Mouse (Mus musculus) neural tube, embryonic 15.5 days (tissue): ENCODE data around the gene Tectb. TPM values are rescaled to one million over a fixed set of nuclear protein-coding genes. Genes with fewer than 3 reads are reported as not detected.

ENCODE experiments used
- ATAC-seq: fragments of 200-750 bp; cut with Nextera tagmentation; 2 replicates; pipeline ENCODE4 v1.8.0; 2017; ENCODE audit warnings: mild to moderate bottlenecking, moderate TSS enrichment, moderate library complexity; ENCODE audit not compliant: low FRiP score
- H3K27ac ChIP-seq: fragments of 300-500 bp; sonication (generic); replicated peaks from 2 replicates; pipeline ENCODE4 v1.5.1; 2015; ENCODE audit warnings: mild to moderate bottlenecking, inconsistent platforms
- H3K27me3 ChIP-seq: fragments of 300-500 bp; sonication (generic); replicated peaks from 2 replicates; pipeline ENCODE4 v1.6.1; 2015; ENCODE audit warnings: inconsistent platforms
- H3K36me3 ChIP-seq: fragments of 300-500 bp; sonication (generic); 2 replicates; pipeline ENCODE4 v1.6.1; 2015; ENCODE audit warnings: inconsistent platforms
- H3K4me1 ChIP-seq: fragments of 300-500 bp; sonication (generic); 2 replicates; pipeline ENCODE4 v1.6.1; 2015; ENCODE audit warnings: inconsistent platforms
- H3K4me2 ChIP-seq: fragments of 300-500 bp; sonication (generic); 2 replicates; pipeline ENCODE4 v1.6.1; 2015; ENCODE audit warnings: inconsistent platforms, mild to moderate bottlenecking, moderate library complexity
- H3K4me3 ChIP-seq: fragments of 300-500 bp; sonication (generic); replicated peaks from 2 replicates; pipeline ENCODE4 v1.5.1; 2015; ENCODE audit warnings: mild to moderate bottlenecking, inconsistent platforms
- H3K9ac ChIP-seq: fragments of 300-500 bp; sonication (generic); replicated peaks from 2 replicates; pipeline ENCODE4 v1.6.1; 2015; ENCODE audit warnings: mild to moderate bottlenecking, inconsistent platforms
- H3K9me3 ChIP-seq: fragments of 300-500 bp; sonication (generic); replicated peaks from 2 replicates; pipeline ENCODE4 v1.6.1; 2016; ENCODE audit warnings: inconsistent platforms
- WGBS: fragments of 180-500 bp; shearing (Covaris S2); methylation state at CpG from one replicate; pipeline ENCODE4 v1.1.7; 2015; ENCODE audit warnings: mixed read lengths; 5-methylcytosine and 5-hydroxymethylcytosine counted together
- polyA plus RNA-seq: library from polyadenylated mRNA; unstranded; fragments of >200 nt; fragmentation: Nextera tagmentation; extraction: Ambion mirVana; gene quantifications from 2 replicates; pipeline ENCODE4 v1.2.1, GENCODE M21; 2015

The Tectb gene
- polyA plus RNA-seq, 1 experiment from 2014 or later = not detected

DNA sequence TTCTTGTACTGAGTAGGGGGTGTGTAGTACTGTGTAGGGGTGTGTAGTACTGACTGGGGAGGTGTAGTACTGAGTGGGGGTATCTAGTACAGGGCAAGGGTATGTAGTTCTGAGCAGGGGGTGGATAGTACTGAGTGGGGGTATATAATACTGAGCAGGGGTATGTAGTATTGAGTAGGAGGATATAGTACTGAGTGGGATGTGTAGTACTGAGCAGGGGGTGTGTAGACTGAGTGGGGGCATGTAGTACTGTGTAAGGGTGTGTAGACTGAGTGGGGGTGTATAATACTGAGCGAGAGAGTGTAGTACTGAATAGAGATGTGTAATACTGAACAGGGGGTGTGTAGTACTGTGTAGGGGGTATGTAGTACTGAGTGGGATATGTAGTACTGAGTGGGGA is 31.2 kb downstream of the Tectb start:
- ATAC-seq = no peak
- Histone ChIP-seq H3K27me3 (no peaks in the 10 kb centered on the region), H3K4me2 (no peak overlapping the region), H3K9me3 (no peaks in the 10 kb centered on the region), H3K27ac (no peak overlapping the region), H3K9ac (no peak overlapping the region), H3K4me1 (no peaks in the 10 kb centered on the region), H3K4me3 (no peak overlapping the region), H3K36me3 (no peaks in the 10 kb centered on the region)
- WGBS = 94% methylated on average over 1 of the region's 1 CpGs

DNA sequence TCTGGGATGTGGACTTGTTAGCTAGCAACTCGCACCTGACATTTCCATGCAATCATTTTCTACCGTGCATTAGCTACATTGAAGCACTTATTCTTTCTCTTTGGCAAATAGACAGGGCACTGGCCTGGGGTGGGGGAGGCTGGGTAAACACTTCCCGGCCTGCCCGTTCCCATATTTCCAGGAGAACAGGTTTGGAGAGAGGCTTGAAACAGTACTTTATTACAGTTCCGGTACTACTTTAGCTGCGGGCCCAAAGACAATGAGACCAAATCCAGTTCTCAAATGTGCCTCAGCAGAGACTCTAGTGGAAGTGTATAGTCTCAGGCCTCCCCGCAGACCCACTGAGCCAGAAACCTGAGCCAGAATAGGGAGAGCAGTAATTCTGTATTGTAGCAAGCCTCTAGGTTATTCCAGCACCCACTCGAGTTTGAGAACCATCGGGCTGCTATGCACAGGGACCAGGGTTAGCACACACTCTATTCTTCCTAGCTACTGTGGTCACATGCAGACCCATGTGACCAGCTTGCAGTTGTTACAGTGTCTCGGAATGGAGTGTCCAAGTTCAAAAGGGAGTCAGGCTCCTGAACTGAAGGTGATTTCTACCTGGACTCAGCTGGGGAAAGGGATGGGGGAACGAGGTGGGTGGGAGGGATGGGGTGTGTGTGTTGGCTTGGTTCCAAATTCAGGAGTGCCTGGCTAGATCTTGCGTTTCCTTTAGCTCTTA is 33.2 kb downstream of the Tectb start:
- Histone ChIP-seq H3K4me2 (no peak overlapping the region), H3K27ac (no peak overlapping the region), H3K27me3 (no peaks in the 10 kb centered on the region), H3K4me3 (no peak overlapping the region), H3K9me3 (no peaks in the 10 kb centered on the region), H3K9ac (no peak overlapping the region), H3K36me3 (no peaks in the 10 kb centered on the region), H3K4me1 (peaks cover 3% of the 10 kb centered on the region)
- ATAC-seq = no peak
- 83% methylated on average over 12 of the region's 12 CpGs for WGBS

DNA sequence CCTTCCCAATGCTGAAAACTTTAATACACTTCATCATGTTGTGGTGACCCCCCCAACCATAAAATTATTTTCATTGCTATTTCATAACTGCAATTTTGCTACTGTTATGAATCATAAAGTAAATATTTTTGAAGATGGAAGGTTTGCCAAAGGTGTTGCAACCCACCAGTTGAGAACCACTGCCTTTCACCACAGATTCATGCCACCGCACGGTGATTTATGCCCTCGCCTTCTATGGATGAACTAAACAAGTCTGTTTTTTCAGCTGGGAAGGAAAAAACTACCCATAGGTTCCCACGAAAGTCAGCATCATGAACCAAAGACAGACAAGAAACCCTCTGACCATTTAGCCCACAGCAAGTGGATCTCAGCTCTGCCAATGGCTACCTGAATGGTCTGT is 36.3 kb downstream of the Tectb start:
- no peak for ATAC-seq
- Histone ChIP-seq H3K9me3 (no peaks in the 10 kb centered on the region), H3K36me3 (no peaks in the 10 kb centered on the region), H3K4me3 (no peak overlapping the region), H3K27ac (no peak overlapping the region), H3K27me3 (no peaks in the 10 kb centered on the region), H3K9ac (no peak overlapping the region), H3K4me2 (no peak overlapping the region), H3K4me1 (peaks cover 7% of the 10 kb centered on the region)
- WGBS = 91% methylated on average over 4 of the region's 4 CpGs

DNA sequence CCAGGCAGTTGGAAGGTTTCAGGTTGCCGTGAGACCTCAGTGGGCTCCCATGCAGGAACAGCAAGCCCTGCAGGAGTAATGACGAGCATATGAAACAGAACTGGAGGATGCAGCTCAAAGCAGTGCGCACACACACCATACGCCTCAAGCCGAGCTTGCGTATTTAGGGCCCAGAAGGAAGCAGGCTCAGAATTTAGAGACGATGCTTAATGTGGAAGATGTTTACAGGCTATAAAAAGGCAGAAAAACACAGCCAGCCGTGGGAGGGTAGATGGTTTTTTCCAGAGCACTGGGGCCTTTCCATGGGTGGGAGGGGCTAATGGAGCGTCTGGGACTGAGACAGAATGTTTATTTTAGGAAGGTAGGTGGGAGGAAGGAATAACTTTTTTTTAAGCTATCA is 36.8 kb downstream of the Tectb start:
- no peaks in the 10 kb centered on the region for H3K36me3 ChIP-seq
- H3K27ac ChIP-seq = no peak overlapping the region
- ATAC-seq = no peak
- no peaks in the 10 kb centered on the region for H3K9me3 ChIP-seq
- no peaks in the 10 kb centered on the region for H3K27me3 ChIP-seq
- 77% methylated on average over 9 of the region's 9 CpGs for WGBS
- no peak overlapping the region for H3K4me3 ChIP-seq
- H3K4me1 ChIP-seq = peaks cover 7% of the 10 kb centered on the region
- H3K4me2 ChIP-seq = no peak overlapping the region
- no peak overlapping the region for H3K9ac ChIP-seq

DNA sequence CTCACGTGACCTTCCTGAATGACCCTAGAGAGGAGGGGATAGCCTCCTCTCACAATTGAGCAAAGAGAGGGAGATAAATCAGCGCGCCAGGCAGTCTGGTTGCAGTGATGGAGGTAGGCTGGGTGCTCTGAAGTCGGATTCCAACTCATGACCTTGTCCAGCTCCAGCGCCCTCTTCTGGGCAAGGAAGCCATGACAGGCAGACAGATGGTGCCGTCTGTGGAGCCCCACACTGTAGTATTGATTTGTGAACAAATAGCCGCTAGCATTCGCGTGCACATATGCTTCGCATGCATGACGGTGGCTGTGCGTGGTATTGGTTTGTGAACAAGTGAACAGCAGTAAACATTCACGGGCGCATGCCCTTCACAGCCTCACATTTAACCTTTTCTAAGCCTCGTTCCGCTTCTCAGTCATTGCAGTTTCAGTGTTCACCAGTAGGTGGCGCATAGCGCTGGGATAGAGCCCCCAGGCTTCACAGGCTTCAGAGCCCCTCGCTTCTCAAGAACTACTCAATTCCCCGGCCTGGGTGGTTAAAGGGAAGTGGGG is 37.7 kb downstream of the Tectb start:
- H3K9ac ChIP-seq = peak overlapping the region; percentile 56

DNA sequence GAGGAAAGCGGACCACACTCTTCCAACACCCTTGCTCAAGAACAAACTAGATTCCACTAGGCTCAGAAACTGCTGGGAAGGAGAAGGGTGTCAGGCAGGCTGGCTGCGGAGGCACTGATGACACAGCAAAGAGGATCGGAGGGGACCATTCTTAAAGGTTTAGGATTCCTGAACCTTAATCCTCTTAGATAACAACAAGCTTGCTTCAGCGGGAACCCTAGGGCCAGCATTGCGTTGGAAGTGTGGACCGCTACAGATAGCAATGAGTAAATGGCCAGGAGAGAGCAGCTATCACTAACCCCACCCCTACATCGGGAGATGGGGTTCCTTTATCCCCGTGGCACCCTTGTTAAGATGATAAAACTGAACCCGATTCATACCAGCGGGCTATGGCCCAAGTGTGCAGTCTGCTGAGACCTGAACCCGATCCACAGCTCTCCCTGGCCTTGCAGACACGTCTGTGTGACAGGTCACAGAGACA is 38.2 kb downstream of the Tectb start:
- Histone ChIP-seq H3K9ac (peak overlapping the region; percentile 56), H3K36me3 (no peaks in the 10 kb centered on the region), H3K4me3 (peak overlapping the region; percentile 45), H3K4me1 (peaks cover 7% of the 10 kb centered on the region), H3K4me2 (peak overlapping the region; percentile 67), H3K9me3 (no peaks in the 10 kb centered on the region), H3K27me3 (no peaks in the 10 kb centered on the region), H3K27ac (no peak overlapping the region)
- WGBS = 30% methylated on average over 12 of the region's 12 CpGs
- ATAC-seq = peak; percentile 30; the same call in 1 of the 2 replicates

More for the DNA sequence above, 37.7 kb downstream of the Tectb start:
- Histone ChIP-seq H3K4me1 (peaks cover 7% of the 10 kb centered on the region), H3K4me3 (peak overlapping the region; percentile 45), H3K4me2 (peak overlapping the region; percentile 67), H3K9me3 (no peaks in the 10 kb centered on the region), H3K27ac (no peak overlapping the region; the same call in 1 of the 2 replicates), H3K36me3 (no peaks in the 10 kb centered on the region), H3K27me3 (no peaks in the 10 kb centered on the region)
- 4% methylated on average over 20 of the region's 20 CpGs for WGBS
- peak; percentile 88 for ATAC-seq

DNA sequence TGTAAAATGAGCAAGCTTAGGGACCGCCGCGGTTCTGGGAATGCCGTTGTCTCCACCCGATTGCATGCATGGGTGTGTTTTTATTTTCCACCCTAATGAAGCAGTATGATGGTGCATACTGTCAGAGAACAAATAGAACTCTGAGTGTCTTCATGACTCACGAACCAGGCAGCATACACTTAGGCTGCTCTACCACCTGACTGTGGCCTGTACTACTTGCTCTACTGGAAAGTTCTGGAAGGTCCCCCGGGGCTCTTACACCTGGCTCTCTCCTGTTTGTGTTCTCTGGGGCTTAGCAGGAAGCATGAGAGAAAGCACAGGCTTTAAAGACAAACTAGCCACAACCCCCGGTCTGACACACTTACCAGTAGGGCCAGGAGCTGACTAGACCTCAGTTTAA is 38.8 kb downstream of the Tectb start:
- H3K4me1 ChIP-seq = peaks cover 7% of the 10 kb centered on the region
- H3K9me3 ChIP-seq = no peaks in the 10 kb centered on the region
- 80% methylated on average over 8 of the region's 8 CpGs for WGBS
- no peaks in the 10 kb centered on the region for H3K36me3 ChIP-seq
- no peak overlapping the region for H3K4me3 ChIP-seq
- no peak overlapping the region for H3K27ac ChIP-seq
- H3K9ac ChIP-seq = no peak overlapping the region
- ATAC-seq = no peak
- no peaks in the 10 kb centered on the region for H3K27me3 ChIP-seq
- H3K4me2 ChIP-seq = no peak overlapping the region

DNA sequence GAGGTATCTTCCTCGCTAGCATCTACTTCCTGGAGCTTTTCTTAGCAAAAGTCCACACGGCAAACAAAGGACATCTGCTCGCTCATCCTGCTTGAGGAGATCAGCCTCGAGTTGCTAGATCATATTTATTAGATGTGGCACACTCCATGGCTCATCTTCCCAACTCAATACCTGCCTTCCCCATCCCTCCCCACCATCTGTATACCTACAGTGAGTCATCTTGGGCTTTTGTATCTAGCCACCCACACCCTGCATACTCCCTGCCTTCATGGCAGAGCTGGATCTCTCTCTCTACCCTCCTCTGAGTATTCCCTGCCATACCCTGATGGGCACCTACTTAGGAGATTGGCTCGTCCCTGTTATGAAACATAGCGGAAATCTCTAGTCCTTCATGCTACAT is 40.7 kb downstream of the Tectb start:
- H3K9me3 ChIP-seq = no peaks in the 10 kb centered on the region
- no peak overlapping the region for H3K9ac ChIP-seq
- H3K4me1 ChIP-seq = peaks cover 7% of the 10 kb centered on the region
- no peaks in the 10 kb centered on the region for H3K36me3 ChIP-seq
- no peak overlapping the region for H3K4me3 ChIP-seq
- no peaks in the 10 kb centered on the region for H3K27me3 ChIP-seq
- no peak for ATAC-seq
- WGBS = 88% methylated on average over 6 of the region's 6 CpGs
- no peak overlapping the region for H3K27ac ChIP-seq
- no peak overlapping the region for H3K4me2 ChIP-seq

DNA sequence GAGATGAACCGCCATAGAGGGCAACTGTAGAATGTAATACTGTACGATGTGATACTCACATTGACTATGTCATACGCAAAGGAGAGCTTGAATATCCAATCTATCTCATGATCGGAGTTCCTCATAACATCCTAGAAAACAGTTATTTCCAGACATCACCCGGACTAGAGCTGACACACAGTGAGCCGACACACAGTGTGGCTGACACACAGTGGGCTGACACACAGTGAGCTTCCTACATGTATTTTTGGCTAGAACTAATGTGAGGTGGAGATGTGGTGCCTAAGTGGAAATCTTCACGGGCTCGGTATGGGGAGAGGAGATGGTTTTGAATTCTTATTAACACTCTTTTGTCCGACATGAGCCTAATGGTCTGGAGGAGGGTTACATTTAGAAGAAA is 41.7 kb downstream of the Tectb start:
- ATAC-seq = no peak
- 94% methylated on average over 9 of the region's 9 CpGs for WGBS
- H3K9me3 ChIP-seq = no peaks in the 10 kb centered on the region

DNA sequence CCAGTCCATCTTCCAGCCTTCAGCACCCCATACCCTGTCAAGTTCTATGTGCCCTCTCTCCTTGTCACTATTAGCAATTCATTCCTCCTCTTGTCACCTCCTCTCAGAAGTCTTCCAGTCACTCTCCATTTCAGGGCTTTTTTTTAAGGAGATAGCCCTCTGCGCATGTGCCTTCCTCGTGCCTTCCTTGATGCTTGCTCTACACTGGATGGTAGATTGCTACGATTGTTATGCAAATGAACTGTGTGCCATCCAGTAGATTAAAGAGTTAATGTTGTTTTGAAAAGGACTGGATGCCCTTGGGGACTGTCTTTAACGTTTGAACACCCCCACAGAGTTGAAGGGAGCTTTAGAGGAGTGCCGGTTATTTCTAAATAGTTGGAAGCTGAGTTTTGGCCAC is 46.1 kb downstream of the Tectb start:
- no peak overlapping the region for H3K4me2 ChIP-seq
- no peak for ATAC-seq
- no peak overlapping the region for H3K9ac ChIP-seq
- no peaks in the 10 kb centered on the region for H3K36me3 ChIP-seq
- no peaks in the 10 kb centered on the region for H3K9me3 ChIP-seq
- H3K4me1 ChIP-seq = no peaks in the 10 kb centered on the region
- no peak overlapping the region for H3K27ac ChIP-seq
- WGBS = 61% methylated on average over 5 of the region's 5 CpGs
- no peaks in the 10 kb centered on the region for H3K27me3 ChIP-seq
- no peak overlapping the region for H3K4me3 ChIP-seq

More for the DNA sequence above, 41.7 kb downstream of the Tectb start:
- H3K36me3 ChIP-seq = no peaks in the 10 kb centered on the region
- peaks cover 7% of the 10 kb centered on the region for H3K4me1 ChIP-seq
- no peaks in the 10 kb centered on the region for H3K27me3 ChIP-seq
- no peak overlapping the region for H3K4me3 ChIP-seq
- H3K9ac ChIP-seq = no peak overlapping the region
- no peak overlapping the region for H3K4me2 ChIP-seq
- no peak overlapping the region for H3K27ac ChIP-seq

DNA sequence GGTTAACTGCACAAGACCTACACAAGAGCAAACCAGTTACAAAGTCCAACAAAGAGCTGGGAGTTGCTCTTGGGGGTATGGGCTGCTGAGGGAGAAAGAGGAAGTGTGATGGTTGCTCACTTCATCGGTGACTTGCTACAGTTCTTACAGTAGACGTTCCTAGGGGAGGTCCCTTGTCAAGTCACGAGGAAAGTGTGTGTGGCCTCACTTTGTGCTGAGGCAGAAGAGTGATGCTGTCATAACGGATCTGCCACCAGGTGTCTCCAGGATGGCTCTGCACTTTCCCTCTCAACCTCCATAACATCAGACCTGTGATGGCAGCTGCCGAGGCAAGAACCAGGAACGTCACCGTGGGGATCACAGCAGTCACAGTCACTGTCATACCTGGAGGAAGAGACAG is 46.6 kb downstream of the Tectb start:
- no peaks in the 10 kb centered on the region for H3K4me1 ChIP-seq
- no peak overlapping the region for H3K9ac ChIP-seq
- no peak overlapping the region for H3K4me3 ChIP-seq
- no peak overlapping the region for H3K27ac ChIP-seq
- no peaks in the 10 kb centered on the region for H3K27me3 ChIP-seq
- no peaks in the 10 kb centered on the region for H3K36me3 ChIP-seq
- no peaks in the 10 kb centered on the region for H3K9me3 ChIP-seq
- no peak overlapping the region for H3K4me2 ChIP-seq
- 89% methylated on average over 7 of the region's 7 CpGs for WGBS
- no peak for ATAC-seq

DNA sequence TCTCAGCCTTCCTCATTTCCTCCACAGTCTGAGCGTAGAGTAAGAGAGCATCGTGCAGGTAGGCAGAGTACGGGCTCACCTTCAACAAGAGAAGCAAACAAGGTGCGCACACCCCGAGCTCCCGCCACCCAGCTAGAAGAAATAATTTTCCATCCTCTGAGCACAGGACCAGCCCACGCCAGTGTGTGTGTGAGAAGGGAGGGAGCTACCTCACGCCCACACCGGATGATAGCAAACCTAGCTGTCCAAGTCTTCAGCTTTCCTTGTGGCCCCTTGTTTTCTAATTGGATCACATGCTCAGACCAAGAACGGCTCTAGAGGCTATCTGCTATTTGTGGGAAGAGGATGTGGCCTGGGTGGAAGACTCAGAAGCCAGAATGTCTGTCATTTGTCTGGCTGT is 50.5 kb downstream of the Tectb start:
- Histone ChIP-seq H3K4me3 (no peak overlapping the region), H3K27ac (no peak overlapping the region), H3K27me3 (no peaks in the 10 kb centered on the region), H3K9ac (no peak overlapping the region), H3K36me3 (no peaks in the 10 kb centered on the region), H3K9me3 (no peaks in the 10 kb centered on the region), H3K4me1 (no peaks in the 10 kb centered on the region), H3K4me2 (no peak overlapping the region)
- 85% methylated on average over 10 of the region's 10 CpGs for WGBS
- ATAC-seq = no peak
